Mouse (Mus musculus): Measurements from ENCODE around the gene Vps37b. TPM values are rescaled to one million over a fixed set of nuclear protein-coding genes. Genes with fewer than 3 reads are reported as not detected.

Gene Vps37b
- polyA plus RNA-seq (2011; ENCODE audit: insufficient read length, low read depth, missing spikeins), result 12.6 and 13.1 TPM in 2 replicates

DNA sequence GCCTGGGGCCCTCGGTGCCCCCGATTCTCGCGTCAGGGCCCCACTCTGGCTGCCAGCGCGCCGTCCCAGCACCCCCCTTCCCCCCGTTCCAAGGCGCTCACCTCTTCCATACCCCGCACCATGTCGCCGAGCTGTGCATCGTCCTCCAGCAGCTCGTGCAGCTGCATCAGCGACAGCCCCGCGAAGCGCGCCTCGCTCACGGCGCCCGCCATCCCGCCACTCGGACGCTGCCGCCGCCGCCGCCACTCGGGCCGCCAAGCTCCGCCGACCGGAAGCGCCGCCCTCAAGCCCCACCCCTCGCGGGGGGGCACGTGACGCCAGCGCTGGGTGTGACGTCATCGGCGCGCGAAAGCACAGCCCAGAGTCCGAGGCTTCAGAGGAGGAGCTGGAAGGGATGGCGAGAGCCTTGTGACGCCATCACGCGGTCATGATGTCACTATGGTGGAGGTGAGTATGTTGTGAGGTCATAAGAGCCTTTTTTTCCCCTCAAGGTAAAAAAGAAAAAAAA is at the start of gene Vps37b:
Vps37b (minus strand) TSS at position 270 of the 508 bp plus-strand sequence.
- no peak for TF ChIP-seq CTCF (IDR thresholded peaks at IDR 0.05; ENCODE audit: borderline replicate concordance, insufficient read depth, low read length)
- peak; percentile 89 for TF ChIP-seq POLR2A (IDR thresholded peaks at IDR 0.05; ENCODE audit: low read depth, low read length)
- peaks cover 14% of the 10 kb centered on the region for H3K4me1 ChIP-seq (ENCODE audit: control insufficient read depth, insufficient read depth, low read length)
- peak within 1 kb of the TSS; percentile 79 for H3K4me3 ChIP-seq (ENCODE audit: insufficient read depth, low read length)
- H3K27ac ChIP-seq (ENCODE audit: insufficient read depth, low read length), result peak within 1 kb of the TSS; percentile 29

DNA sequence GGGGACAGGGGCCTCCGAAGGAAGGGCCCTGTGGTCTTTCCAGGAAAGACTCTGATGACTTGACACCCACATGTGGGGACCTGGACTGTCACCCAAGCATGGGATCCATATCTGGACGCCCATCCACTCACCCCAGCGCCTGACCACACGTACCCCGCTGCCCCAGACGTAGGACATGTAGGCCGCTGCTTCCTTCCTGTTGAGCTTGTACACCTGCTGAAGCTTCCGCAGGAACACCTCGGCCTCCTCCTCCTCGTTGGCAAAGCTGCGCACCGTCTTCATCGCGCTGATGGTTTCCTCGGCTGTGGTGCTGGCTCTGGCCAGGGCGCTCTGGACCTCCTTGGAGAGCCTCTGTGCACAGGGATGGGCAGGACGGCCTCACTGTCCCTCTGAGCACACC is 47.8 kb upstream of the Vps37b start:
- no peak overlapping the region for H3K27ac ChIP-seq (ENCODE audit: insufficient read depth, low read length)
- no peak for TF ChIP-seq POLR2A (IDR thresholded peaks at IDR 0.05; ENCODE audit: low read depth, low read length)
- TF ChIP-seq CTCF (IDR thresholded peaks at IDR 0.05; ENCODE audit: borderline replicate concordance, insufficient read depth, low read length), result no peak
- H3K4me3 ChIP-seq (ENCODE audit: insufficient read depth, low read length), result no peak overlapping the region
- H3K4me1 ChIP-seq (ENCODE audit: control insufficient read depth, insufficient read depth, low read length), result peaks cover 3% of the 10 kb centered on the region; the same call in 1 of the 2 replicates

DNA sequence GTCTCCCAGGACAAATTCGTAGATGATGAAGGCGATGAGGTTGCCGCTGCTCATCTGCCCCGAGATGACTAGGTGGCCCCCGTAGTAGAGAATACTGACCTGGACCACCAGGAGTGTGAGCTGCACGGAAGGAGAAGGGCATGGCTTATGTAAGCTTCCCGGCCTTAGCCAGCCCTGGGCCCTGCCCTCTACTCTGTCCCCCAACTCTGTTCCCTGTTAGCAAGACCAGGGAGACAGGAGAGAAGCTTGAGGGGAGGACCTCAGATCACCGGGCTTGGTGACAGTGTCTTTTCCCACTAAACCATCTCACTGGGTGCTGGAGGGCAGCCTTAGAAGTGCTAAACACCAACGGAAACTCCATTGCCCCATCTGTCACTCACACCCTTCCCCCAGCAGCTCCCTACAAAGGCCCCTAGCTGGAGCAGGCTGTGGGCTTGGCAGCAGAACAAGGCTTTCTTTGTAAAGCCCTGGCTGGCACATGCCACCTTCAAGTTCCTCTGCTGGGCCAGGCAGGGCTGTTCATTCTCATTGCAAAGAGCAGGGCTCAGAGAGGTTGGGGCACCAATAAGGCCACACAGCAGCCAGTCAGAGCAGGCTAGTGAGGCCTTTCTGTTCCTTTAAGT is 46.8 kb upstream of the Vps37b start:
- TF ChIP-seq CTCF (IDR thresholded peaks at IDR 0.05; ENCODE audit: borderline replicate concordance, insufficient read depth, low read length) (no peak), POLR2A (IDR thresholded peaks at IDR 0.05; ENCODE audit: low read depth, low read length) (no peak)
- H3K27ac ChIP-seq (ENCODE audit: insufficient read depth, low read length), result no peak overlapping the region

DNA sequence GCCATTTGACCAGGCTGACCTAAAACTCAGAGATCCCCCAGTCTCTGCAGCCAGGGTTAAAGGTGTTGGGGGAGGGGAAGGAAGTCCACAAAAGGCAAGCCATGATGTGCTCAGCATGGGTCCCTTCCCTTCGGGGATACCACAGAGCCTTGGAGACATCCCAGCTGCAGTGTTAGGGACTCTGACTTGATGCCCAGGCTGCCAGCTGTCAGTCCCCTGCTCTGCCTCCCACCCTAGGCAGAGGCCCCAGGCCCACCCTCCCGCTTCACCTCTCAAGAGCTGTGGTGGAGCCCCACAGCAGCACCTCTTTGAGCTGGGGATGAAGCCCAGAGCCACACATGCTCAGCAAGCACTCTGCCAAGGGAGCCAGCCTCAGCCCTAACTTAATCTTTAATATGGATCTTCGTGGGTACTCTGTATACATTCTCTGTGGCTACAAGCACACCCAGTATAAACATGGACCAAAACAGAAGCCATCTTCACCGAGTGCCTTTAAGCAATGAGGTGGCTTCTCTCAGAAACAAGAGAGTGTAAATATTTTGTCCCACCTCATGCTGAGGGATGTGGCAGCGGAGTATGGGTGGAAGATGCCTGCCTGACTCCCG is 45.9 kb upstream of the Vps37b start:
- no peak overlapping the region for H3K4me3 ChIP-seq (ENCODE audit: insufficient read depth, low read length)
- TF ChIP-seq POLR2A (IDR thresholded peaks at IDR 0.05; ENCODE audit: low read depth, low read length), result no peak
- no peak overlapping the region for H3K27ac ChIP-seq (ENCODE audit: insufficient read depth, low read length)
- peaks cover 4% of the 10 kb centered on the region; the same call in 1 of the 2 replicates for H3K4me1 ChIP-seq (ENCODE audit: control insufficient read depth, insufficient read depth, low read length)

More for the DNA sequence above, 46.8 kb upstream of the Vps37b start:
- peaks cover 4% of the 10 kb centered on the region; the same call in 1 of the 2 replicates for H3K4me1 ChIP-seq (ENCODE audit: control insufficient read depth, insufficient read depth, low read length)
- H3K4me3 ChIP-seq (ENCODE audit: insufficient read depth, low read length), result no peak overlapping the region

DNA sequence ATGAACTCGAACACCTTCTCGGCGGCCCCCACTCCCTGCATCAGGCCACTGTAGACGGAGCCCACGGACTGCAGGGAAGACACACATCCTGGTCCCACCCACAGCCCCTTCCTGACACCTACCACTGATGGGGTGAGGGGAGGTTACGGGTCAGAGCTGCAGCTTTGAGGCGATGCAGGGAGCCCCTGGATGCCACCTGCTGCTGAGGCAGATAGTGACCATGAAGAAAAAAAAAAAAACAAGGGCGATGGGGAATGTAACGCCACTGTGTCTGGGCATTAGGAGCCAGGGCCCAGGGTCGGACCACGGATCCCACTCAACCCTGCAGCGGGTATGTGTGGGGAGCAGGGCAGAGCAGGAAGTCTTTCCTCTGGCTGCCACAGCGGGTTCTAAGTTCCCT is 45.2 kb upstream of the Vps37b start:
- Histone ChIP-seq H3K4me3 (ENCODE audit: insufficient read depth, low read length) (no peak overlapping the region), H3K27ac (ENCODE audit: insufficient read depth, low read length) (no peak overlapping the region), H3K4me1 (ENCODE audit: control insufficient read depth, insufficient read depth, low read length) (peaks cover 4% of the 10 kb centered on the region; the same call in 1 of the 2 replicates)
- TF ChIP-seq CTCF (IDR thresholded peaks at IDR 0.05; ENCODE audit: borderline replicate concordance, insufficient read depth, low read length) (no peak), POLR2A (IDR thresholded peaks at IDR 0.05; ENCODE audit: low read depth, low read length) (no peak)

DNA sequence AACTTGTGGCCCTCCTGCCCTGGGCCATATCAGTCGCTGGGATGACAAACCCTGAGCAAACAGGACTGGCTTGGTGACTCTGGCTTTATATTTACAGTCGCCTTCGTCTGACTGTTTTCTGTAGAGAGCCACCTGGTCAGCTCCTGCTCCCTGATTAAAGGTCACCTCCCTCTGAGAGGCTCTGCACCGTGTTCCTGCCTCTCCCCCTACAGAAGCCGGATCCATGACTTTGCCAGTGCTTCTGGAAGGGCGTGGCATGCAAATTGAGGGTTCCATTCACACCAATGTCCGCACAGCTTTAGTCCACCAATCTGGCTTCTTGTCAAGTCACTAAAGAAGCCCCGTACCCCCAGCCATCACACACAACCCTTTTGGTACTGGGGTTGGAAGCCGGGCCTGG is 44.5 kb upstream of the Vps37b start:
- TF ChIP-seq CTCF (IDR thresholded peaks at IDR 0.05; ENCODE audit: borderline replicate concordance, insufficient read depth, low read length) (no peak), POLR2A (IDR thresholded peaks at IDR 0.05; ENCODE audit: low read depth, low read length) (no peak)
- H3K4me3 ChIP-seq (ENCODE audit: insufficient read depth, low read length), result no peak overlapping the region
- peaks cover 4% of the 10 kb centered on the region; the same call in 1 of the 2 replicates for H3K4me1 ChIP-seq (ENCODE audit: control insufficient read depth, insufficient read depth, low read length)
- H3K27ac ChIP-seq (ENCODE audit: insufficient read depth, low read length), result no peak overlapping the region

DNA sequence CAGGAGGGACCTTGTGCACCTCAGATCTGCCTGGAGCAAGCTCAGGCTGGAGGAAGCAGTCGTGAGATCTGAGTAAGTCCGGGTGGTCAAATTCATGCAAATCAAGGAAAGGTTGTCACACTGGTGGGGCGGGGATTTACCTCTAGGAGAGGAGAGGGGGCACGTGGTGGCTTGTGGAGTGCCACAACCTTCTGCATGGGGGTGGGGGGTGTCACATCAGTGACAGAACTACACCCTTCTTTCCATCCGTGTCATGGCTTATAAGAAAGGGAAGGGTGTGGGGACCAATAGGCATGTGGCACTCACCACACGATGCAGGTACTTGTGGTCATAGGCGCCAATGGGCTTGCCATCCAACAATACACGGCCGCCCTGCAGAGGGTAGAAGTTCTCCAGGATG is 43.6 kb upstream of the Vps37b start:
- peaks cover 4% of the 10 kb centered on the region; the same call in 1 of the 2 replicates for H3K4me1 ChIP-seq (ENCODE audit: control insufficient read depth, insufficient read depth, low read length)
- no peak for TF ChIP-seq CTCF (IDR thresholded peaks at IDR 0.05; ENCODE audit: borderline replicate concordance, insufficient read depth, low read length)
- TF ChIP-seq POLR2A (IDR thresholded peaks at IDR 0.05; ENCODE audit: low read depth, low read length), result no peak

DNA sequence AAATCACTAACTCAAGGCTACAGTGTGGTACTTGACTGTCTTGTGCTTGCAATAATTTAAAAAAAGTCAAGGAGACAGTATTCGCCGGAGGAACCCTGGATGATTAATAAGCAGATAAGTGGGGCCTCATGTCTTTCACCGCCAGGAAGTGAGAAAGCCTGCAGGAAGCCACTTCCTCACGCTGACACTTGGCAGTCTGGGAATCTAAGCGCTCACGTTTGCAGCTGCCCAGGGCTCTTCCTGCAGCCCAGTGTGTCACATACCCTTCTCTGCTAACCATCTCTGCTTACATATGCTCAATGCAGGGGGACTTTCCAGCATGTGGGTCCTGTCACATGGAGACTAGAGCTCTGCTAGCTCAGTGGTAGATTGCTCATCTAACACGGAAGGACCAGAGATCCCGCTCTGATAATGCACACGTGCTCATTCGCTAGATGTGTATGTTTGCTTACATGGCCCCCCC is 42.8 kb upstream of the Vps37b start:
- Histone ChIP-seq H3K27ac (ENCODE audit: insufficient read depth, low read length) (no peak overlapping the region), H3K4me1 (ENCODE audit: control insufficient read depth, insufficient read depth, low read length) (peaks cover 4% of the 10 kb centered on the region; the same call in 1 of the 2 replicates), H3K4me3 (ENCODE audit: insufficient read depth, low read length) (no peak overlapping the region)
- TF ChIP-seq POLR2A (IDR thresholded peaks at IDR 0.05; ENCODE audit: low read depth, low read length), result no peak
- no peak for TF ChIP-seq CTCF (IDR thresholded peaks at IDR 0.05; ENCODE audit: borderline replicate concordance, insufficient read depth, low read length)

More for the DNA sequence above, 43.6 kb upstream of the Vps37b start:
- no peak overlapping the region for H3K27ac ChIP-seq (ENCODE audit: insufficient read depth, low read length)
- no peak overlapping the region for H3K4me3 ChIP-seq (ENCODE audit: insufficient read depth, low read length)

DNA sequence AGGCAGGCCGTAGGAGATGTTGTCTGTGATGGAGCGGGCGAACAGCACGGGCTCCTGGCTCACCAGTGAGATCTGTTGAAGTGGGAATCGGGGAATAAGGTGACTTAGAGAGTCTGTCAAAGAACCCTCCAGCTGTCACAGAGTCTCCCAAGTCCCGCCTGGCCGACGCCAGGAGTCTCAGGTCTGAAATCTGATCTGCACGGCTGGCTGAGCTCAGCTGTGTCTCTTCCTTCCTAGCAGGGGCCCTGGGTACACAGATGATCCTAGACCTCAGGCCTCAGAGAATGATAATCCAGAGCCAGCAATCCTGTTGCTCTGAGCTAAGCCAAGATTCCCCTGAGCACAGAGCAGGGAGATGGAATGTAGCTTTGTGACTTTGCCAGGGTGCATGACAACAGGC is 41.6 kb upstream of the Vps37b start:
- TF ChIP-seq CTCF (IDR thresholded peaks at IDR 0.05; ENCODE audit: borderline replicate concordance, insufficient read depth, low read length) (no peak), POLR2A (IDR thresholded peaks at IDR 0.05; ENCODE audit: low read depth, low read length) (no peak)
- H3K4me3 ChIP-seq (ENCODE audit: insufficient read depth, low read length), result no peak overlapping the region
- H3K27ac ChIP-seq (ENCODE audit: insufficient read depth, low read length), result no peak overlapping the region
- peaks cover 4% of the 10 kb centered on the region; the same call in 1 of the 2 replicates for H3K4me1 ChIP-seq (ENCODE audit: control insufficient read depth, insufficient read depth, low read length)

DNA sequence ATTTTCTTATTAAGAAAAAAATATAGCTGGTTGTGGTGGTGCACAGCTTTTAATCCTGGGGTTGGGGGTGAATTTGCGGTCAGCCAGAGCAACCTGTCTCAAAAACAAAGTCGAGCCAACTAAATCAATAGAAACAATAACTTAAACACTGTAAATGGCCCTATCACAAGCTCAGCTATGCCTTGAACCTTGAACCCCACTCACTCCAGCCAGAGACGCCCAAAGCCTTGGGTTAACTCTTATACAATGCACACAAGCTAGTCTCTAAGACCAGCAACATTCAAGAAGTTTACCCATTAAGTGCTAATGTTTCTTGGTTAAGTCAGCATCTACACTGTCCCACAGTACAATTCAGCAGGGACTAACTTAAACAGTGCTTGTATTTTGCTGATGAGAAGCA is 37.6 kb upstream of the Vps37b start:
- TF ChIP-seq CTCF (IDR thresholded peaks at IDR 0.05; ENCODE audit: borderline replicate concordance, insufficient read depth, low read length), result no peak
- no peak for TF ChIP-seq POLR2A (IDR thresholded peaks at IDR 0.05; ENCODE audit: low read depth, low read length)
- Histone ChIP-seq H3K4me1 (ENCODE audit: control insufficient read depth, insufficient read depth, low read length) (no peaks in the 10 kb centered on the region; the same call in 1 of the 2 replicates), H3K27ac (ENCODE audit: insufficient read depth, low read length) (no peak overlapping the region), H3K4me3 (ENCODE audit: insufficient read depth, low read length) (no peak overlapping the region)

Data from embryonic fibroblast, embryonic 13.5 days (primary cell).